Mouse (Mus musculus): ENCODE measurements around the gene Trim7.
"Not testable (repeated sequence)": the region's sequence is repeated elsewhere in the genome, so short reads cannot be mapped to it uniquely, and the experiment has no call there.

Gene Trim7

DNA sequence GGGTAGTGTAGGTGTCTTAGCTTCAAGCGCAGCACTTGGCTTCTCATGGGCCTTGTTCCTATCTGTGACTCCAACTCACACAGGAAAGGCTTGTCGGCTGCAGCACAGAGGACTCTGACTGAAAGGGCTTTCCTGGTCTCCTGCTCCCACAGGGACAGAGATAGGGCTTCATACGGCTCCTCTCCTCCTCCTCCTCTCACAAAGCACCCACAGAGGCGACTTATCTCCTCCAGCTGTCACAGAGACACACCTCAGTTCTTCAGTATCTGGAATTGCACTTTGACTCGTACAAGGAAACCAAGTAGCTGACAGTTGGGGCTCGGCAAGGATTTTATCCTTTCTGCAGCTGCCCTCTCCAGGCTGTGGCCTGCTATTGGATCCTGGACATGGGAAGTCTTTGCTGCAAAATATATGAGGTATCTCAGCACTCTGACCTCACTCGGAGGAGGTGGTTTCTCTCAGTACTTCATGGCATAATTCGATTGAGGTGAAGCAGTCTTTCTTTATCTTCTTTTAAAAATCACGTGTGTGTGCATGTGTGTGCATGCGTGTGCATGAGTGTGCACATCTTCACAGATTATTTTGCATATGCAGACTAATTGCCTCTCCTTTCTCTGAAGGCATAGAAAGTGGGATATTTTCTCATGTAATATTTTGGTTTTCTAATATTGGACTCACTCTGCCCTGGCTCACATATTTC is 47.8 kb downstream of the Trim7 start:
- in situ Hi-C loops (cut with MboI, MseI), result loop anchor here (5.0 kb wide), 2 partner anchors 224 to 379 kb away; no protein-coding TSS in a partner anchor

GRCm38 (mm10) chr11:48874465-48874864 is 48.5 kb downstream of the Trim7 start:
- in situ Hi-C loops (cut with MboI, MseI), result loop anchor here (5.0 kb wide), 2 partner anchors 223 to 378 kb away; no protein-coding TSS in a partner anchor

DNA sequence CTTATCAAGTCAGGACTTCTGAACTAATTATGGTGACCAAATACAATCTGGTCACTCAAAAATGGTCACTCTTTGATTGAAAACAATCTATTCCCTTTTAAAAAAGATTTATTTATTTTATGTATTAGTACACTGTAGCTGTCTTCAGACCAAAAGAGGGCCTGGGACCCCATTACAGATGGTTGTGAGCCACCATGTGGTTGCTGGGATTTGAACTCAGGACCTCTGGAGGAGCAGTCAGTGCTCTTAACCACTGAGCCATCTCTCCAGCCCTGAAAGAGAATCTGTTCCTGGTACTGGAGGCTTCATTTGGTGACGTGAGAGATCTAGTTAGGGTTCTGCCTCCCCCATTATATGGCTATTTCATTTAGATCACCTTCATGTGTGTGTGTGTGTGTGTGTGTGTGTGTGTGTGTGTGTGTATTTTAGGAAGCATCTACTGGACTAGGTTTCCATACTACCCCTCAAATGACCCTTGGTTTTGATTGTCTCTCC is 49.5 kb downstream of the Trim7 start:
- in situ Hi-C loops (cut with MboI, MseI), result not testable (repeated sequence)

DNA sequence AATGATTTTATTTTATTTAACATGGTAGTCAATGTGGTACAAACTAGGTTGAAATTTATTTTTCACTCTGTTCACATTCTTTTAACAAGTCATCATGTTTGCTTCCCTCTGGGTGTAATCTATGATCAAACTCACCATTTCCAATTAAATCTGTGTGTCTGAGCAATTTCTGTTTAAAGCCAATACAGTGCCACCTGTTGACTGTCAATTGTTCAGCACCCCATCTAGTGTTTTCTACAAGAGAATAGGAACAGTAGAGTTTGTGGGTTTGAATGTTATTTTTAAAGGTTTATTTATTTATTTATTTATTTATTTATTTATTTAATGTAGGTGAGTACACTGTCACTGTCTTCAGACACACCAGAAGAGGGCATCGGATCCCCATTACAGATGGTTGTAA is 50.7 kb downstream of the Trim7 start:
- in situ Hi-C loops (cut with MboI, MseI), result no loop called here

DNA sequence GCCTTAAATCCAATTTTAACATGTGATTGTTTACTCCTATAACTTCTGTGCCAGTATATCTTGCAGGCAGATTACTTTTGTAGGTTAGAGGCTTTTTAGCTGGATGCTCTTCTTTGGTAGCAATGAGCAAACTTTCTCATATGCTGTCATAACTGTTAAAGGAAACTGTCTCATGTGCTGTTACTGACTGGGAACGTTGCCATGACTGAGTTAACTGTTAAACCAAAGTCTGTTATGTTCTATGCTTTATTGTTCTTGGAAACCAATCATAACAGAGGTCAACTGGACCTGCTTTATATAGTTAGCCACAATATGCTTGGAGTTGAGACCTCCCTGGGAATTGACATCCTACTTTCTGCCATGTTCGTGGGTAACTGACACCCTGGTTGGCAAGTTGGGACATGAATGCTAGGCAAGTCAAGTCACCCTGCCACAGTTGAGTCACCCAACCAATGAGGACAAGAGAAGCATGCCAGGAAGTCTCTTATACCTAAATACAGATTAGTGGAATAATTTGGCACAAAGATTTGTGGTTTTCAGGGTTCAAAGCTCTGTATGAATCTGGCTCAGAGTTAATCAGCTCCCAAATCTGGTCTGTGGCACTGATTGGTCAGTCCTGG is 73.0 kb downstream of the Trim7 start:
- in situ Hi-C loops (cut with MboI, MseI), result no loop called here

- in situ Hi-C loops (cut with MboI, MseI), result not testable (repeated sequence)
Measured at GRCm38 (mm10) chr11:48900654-48901566, 75.0 kb downstream of the Trim7 start.

- in situ Hi-C loops (cut with MboI, MseI), result not testable (repeated sequence)
Measured at GRCm38 (mm10) chr11:48901567-48901930, 75.6 kb downstream of the Trim7 start.

Data from regulatory T cell (primary cell).